Mouse (Mus musculus) brain, embryonic 14.5 days (tissue): ENCODE data around the gene Ephb3. TPM values are rescaled to one million over a fixed set of nuclear protein-coding genes. Genes with fewer than 3 reads are reported as not detected.
"Not testable (repeated sequence)": the region's sequence is repeated elsewhere in the genome, so short reads cannot be mapped to it uniquely, and the experiment has no call there.

Experiments used
- DNase-seq: peaks from one replicate; pipeline ENCODE4 v3.0.0-alpha.2; 2011; ENCODE audit warnings: low read depth
- CTCF ChIP-seq: fragments of 200-500 bp; IDR thresholded peaks from 2 replicates; pipeline ENCODE4 v1.5.1; 2012; ENCODE audit warnings: inconsistent platforms, mild to moderate bottlenecking, moderate library complexity, borderline replicate concordance; ENCODE audit not compliant: insufficient read depth, insufficient read length; ENCODE audit errors: extremely low read depth
- POLR2A ChIP-seq: fragments of 200-500 bp; IDR thresholded peaks from 2 replicates; pipeline ENCODE4 v1.6.1; 2012; ENCODE audit warnings: mild to moderate bottlenecking, inconsistent platforms, borderline replicate concordance; ENCODE audit not compliant: poor library complexity, insufficient read depth, insufficient read length, severe bottlenecking; ENCODE audit errors: extremely low read depth
- polyA plus RNA-seq: library from polyadenylated mRNA; depleted of rRNA; stranded (reverse); fragments of >200 nt; gene quantifications from 2 replicates; pipeline ENCODE4 v1.2.3, GENCODE M21; 2012; rRNA removed

Ephb3 gene
- 21.7 and 24.8 TPM in 2 replicates for polyA plus RNA-seq

DNA sequence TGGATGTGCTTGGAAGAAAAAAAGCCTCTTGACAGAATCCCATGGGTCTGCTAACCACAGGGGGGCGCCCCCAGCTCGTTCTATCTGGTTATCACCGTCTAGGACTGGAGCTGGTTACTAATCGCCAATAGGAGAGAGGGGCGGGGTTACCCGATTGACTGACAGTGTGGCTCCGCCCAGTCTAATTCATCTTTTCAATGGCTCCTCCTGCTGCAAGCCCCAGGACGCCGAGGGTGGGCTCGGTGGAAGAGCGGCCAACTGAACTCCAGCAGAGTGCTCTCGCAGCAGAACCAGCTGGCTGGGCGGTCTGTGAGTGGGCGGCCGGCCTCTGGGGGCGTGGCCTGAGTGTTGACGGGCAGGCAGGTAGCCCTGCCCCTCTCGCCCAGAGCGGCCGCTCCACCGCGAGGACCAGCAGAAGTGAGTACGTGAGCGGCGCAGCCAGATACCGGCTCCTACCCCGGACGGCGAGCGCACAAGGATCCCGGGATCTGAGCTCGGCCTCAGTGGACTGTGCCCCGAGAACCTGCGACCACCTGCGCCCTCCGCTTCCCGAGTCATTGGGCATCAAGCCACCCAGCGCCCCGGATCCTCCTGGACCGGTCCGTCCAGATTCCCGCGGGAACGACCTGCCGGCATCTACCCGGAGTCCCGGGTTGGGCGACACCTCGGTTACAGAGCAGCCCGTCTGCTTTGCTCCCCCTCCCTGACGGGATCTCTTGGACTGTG is at the start of gene Ephb3:
Gene Ephb3, plus strand, starts transcription at position 389 of the 726 bp plus-strand sequence.
- DNase-seq, result peak; percentile 100
- TF ChIP-seq CTCF (peak; percentile 80), POLR2A (peak; percentile 68; the same call in 1 of the 2 replicates)

DNA sequence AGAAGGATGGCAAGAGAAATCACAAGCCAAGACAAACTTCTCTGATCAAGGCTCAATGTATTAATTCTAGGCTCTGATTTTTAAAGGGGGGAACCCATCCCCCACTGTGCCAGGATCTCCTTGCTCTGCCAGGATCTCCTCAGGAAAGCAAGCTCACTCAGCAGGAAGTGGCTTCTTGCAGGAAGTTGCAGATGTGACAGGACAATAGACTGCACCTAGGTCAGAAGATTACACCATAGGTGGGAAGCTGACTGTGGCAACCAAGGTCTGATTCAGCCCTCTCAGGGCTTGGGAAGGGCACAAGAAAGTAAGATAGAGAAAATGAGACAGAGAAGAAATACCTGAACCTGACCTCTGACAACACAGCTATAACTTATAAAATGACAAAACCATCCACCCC is 48.3 kb upstream of the Ephb3 start:
- DNase-seq, result not testable (repeated sequence)

DNA sequence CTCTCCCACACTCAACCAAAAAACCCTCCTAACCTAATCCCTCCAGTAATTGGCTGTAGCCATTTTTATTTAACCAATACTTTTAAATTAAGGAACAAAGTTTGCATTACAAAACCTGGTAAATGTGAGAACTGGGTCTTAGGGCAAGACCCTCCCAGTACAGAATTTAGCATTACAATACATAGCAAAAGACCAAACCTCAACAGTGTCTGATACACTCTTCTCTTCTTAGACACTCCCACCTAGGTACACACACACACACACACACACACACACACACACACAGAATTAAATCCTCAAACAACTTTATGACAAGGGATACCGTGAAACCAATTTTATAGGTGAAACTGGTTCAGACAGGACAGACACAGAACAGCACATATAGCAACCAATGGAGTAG is 45.3 kb upstream of the Ephb3 start:
- not testable (repeated sequence) for DNase-seq

DNA sequence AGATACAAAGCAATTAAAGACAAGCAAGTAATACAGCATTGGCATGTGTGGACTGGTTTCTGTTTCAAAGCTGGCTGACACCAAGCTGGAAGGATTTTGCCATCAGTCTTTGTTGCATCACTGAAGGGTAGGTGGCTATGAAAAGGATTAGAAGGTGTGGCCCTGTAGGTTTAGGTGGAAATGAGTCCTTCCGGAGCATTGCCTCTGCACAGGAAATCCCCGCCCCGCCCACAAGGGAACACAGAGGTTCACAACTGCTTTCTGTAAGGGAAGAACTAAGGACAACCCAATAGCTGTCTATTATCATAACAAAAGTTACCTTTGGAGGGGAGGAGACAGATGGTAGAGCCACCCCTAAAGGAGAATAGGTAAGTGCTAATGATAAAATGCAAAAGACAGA is 41.1 kb upstream of the Ephb3 start:
- not testable (repeated sequence) for DNase-seq

DNA sequence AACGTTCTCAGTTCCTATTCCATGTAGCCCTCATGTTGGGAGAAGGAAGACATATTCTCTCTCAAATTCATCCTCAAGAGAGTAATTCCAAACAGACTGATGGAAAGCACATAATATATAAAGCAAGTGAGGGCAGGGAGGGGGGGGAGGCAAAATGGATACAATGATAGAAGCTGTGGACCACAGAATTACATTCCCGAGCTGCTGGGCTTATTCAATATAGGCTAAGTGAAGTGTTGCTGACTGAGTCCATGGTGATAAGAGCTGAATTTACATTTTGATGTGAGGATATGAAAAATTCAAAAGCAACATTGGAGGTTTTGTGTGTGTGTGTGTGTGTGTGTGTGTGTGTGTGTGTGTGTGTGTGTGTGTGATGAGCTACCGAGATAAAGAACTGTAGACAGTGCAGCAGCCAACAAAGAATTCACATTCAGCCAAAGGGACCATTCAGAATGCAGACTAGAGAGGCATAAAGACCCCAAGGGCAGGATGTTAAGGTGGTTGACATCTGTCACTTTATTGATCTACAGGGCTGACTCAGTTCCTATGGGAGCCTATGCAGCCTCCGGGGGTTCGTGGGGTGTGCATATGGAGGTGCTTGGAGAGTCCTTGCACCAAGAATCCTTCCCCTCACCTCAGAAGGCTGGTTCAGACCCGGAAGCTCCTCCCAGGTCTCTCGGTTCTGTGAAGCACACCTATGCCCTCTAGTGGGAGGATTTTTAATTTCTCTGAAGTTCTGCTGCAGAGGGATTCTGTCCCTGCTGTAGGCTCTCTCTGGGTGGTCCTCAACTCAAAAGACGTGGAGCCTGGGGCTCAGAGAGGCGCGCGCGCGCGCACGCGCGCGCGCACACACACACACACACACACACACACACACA is 39.0 kb upstream of the Ephb3 start:
- DNase-seq, result peak; percentile 7

DNA sequence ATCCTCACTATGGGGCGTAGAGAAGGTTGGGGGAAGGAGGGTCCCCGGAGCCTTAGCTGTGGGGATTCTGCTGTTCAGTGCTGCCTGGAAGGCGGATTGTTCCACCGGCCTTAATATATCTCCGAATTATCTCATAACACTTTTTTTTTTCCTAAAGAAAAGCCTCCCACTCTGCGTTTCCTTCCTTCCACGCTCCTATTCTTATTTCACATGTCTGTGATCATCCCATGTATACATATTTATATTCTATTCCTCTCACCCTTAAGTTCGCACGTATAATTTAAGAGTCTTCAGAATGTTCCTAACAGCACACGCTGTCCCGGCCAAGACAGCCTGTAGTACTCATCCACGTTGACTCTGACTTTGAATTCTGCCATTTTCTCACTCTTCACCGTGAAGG is 35.8 kb upstream of the Ephb3 start:
- TF ChIP-seq CTCF, result no peak
- no peak for TF ChIP-seq POLR2A
- DNase-seq, result no peak

DNA sequence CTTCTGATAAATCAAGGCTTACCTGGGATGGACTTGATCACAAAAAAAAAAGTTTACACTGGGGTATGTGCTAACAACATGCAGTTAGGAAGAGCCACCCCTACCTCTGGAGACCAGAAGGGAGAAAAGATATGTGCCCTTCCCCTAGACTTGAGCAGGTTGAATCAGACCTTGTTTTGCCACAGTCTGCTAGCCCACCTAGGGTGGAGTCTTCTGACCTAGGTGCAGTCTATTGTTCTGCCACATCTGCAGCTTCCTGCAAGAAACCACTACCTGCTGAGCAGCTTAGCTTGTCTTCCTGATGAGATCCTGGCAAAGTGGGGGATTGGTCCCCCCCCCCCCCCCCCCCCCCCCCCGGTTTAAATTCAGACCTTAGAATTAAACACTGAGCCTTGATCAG is 29.3 kb upstream of the Ephb3 start:
- TF ChIP-seq CTCF (no peak), POLR2A (no peak)
- no peak for DNase-seq

DNA sequence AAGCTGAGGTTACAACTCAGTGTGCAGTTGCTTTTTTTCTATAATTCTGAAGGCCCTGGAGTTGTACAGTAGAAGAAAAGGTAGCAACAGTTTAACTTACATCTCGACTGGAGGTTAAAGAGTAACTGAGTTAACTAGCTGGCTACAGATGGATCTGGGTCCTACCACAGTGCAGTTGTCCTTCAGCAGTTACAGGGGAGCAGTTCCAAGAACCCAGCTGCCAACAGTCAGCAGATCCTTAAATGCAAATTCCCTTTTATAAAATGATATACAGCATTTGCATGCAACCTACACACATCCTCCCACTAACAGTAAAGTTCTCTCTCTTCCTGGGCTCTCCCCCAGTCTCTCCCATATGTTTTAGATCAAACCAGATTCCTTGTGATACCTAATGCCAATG is 22.4 kb upstream of the Ephb3 start:
- TF ChIP-seq POLR2A (no peak), CTCF (no peak)
- DNase-seq, result no peak

DNA sequence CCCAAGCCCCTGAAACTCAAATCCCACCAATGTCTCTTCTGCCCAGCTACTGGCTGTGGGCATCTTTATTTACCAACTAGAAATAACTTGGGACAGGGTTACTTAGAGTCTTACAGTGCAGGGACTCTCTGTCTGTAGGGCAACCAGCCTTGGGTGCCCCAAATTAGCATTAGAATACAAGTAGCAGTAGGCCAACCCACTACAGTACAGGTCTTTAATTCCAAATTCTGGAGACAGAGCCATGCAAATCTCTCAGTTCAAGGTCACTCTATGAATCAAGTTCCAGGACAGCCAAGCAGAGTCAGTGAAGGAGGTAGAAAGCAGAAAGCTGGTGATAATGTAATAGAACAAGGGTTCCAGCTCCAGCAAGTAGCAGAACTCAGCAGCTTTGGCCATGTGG is 19.9 kb upstream of the Ephb3 start:
- TF ChIP-seq CTCF, result no peak
- no peak for TF ChIP-seq POLR2A

DNA sequence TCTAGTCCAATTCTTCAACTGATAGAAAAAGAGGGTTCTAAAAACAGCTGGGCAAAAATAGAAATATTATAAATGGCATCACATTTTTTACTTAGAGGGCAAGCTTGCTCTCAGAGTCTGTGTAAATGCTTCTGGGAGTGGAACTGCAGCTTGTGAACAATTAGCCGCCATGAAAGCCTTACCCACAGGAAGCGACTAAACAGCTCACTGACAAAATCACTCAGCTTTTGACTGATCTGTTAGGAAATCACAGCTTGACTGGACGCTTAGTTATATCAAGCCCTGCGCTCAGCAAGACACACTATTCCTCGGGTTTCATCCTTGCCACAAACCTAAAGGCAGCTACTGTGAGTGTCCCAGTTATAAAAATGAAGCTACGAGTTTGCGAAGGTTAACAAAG is 17.0 kb upstream of the Ephb3 start:
- TF ChIP-seq CTCF, result no peak
- no peak for TF ChIP-seq POLR2A
- DNase-seq, result peak; percentile 48

More for the DNA sequence above, 19.9 kb upstream of the Ephb3 start:
- DNase-seq, result no peak

DNA sequence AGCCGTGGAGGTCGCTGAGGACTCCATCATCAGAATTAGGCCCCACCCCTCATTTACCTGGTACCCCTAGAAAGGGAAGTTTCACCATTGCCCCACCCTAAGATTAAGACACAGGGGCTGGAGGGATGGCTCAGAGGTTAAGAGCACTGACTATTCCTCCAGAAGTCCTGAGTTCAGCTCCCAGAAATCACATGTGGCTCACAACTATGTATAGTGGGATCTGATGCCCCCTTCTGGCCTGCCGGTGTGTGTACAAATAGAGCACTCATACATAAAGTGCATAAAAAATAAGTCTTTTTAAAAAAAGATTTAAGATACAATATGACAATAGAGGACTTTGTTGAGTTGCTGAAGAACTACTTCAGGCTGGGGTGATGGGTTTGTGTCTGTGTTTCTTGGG is 16.2 kb upstream of the Ephb3 start:
- no peak for DNase-seq
- TF ChIP-seq CTCF, result peak; percentile 35; the same call in 1 of the 2 replicates
- TF ChIP-seq POLR2A, result no peak

DNA sequence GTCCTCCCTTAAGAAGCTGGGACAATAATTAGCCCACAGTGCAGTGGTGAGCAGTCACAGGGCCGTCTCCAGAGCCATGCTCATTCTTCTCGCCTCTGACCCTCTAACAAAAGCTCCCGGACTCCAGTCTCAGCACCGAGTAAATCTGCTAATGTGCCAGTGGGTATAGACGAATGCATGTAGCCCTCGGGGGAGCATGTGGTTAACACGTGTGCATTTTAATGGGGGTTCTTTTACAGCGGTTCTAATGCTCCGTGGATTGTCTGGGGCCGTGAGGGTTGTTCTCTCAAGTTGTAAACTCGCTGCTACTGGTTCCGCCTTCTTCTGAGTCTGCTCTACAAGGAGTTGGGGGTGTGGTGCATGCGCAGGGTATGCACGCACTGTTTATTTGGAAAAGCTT is 13.0 kb upstream of the Ephb3 start:
- TF ChIP-seq POLR2A, result no peak
- no peak for DNase-seq
